Mouse (Mus musculus) stomach, postnatal 0 days (tissue): ENCODE measurements at regions not wholly inside any gene's neighbourhood (a gene's known extent, or its start where the extent isn't known, plus 50 kb on each side); places are given as distances from the start of the nearest gene placed in this dataset.

Source experiments
- CTCF ChIP-seq: IDR thresholded peaks from 2 replicates; pipeline ENCODE4 v1.5.1; 2016; ENCODE audit warnings: antibody characterized with exemption, low read depth, mild to moderate bottlenecking, moderate library complexity
- EP300 ChIP-seq: optimal IDR thresholded peaks from 2 replicates; pipeline ENCODE3; 2016; ENCODE audit warnings: antibody characterized with exemption

GRCm38 (mm10) chr4:5344311-5344710, 551.2 kb upstream of the Impad1 start:
- TF ChIP-seq CTCF (no peak), EP300 (no peak)
